Mouse (Mus musculus): ENCODE measurements at regions not wholly inside any gene's neighbourhood (a gene's known extent, or its start where the extent isn't known, plus 50 kb on each side); places are given as distances from the start of the nearest gene placed in this dataset.
"Not testable (repeated sequence)": the region's sequence is repeated elsewhere in the genome, so short reads cannot be mapped to it uniquely, and the experiment has no call there.

DNA sequence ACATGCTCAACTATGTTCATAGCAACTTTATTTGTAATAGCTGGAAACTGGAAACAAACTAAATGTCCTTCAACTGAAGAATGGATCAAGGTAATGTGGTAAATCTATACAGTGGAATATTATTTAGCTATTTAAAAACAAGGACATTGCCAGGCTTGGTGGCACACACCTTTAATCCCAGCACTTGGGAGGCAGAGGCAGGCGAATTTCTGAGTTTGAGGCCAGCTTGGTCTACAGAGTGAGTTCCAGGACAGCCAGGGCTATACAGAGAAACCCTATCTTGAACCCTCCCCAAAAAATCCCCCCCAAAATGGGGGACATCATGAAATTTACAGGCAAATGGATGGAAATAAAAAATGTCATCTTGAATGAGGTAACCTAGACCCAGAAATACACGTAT is 213.6 kb downstream of the Gm31371 start:
- intact Hi-C loops (cut with DNase I); H3K27ac ChIP-seq; H3K4me3 ChIP-seq: not testable (repeated sequence)
- DNase-seq: peak; percentile 10

DNA sequence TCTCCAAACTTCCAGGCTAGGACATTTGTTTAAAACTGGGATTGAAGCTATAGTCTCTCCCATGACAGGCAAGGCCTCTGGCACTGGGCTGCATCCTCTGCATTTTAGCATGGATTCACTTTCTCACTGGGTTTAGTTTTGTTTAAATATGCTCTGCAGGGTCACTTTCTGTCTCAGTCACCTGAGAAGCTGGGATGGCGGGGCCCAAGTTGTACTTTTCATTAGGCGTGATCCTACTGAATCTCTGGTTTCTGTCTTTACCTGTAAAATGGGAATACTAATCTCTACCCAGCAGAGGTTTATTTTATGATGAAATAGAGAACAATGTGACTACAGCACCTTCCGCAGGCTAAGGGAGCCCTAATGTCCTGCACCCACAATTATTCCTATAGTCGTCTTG is 216.4 kb downstream of the Gm31371 start:
- intact Hi-C loops (cut with DNase I); H3K27ac ChIP-seq; H3K4me3 ChIP-seq: not testable (repeated sequence)
- DNase-seq: peak; percentile 20

DNA sequence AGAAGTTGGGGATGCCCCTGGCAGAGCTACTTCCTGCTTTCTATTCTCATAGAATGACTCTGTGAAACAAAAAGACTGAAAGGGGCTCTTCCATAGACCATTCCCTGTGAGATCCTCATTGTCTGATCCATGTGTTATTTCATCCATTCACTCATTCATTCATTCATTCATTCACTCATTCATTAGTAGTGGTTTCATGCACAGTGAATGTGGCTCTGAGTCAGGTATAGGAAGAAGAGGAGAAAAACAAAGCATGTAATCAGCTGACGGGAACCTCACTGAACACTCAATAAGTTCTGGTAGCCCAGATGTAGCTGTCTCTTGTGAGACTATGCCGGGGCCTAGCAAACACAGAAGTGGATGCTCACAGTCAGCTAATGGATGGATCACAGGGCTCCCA is 217.0 kb downstream of the Gm31371 start:
- DNase-seq; intact Hi-C loops (cut with DNase I); H3K4me3 ChIP-seq; H3K27ac ChIP-seq: not testable (repeated sequence)

DNA sequence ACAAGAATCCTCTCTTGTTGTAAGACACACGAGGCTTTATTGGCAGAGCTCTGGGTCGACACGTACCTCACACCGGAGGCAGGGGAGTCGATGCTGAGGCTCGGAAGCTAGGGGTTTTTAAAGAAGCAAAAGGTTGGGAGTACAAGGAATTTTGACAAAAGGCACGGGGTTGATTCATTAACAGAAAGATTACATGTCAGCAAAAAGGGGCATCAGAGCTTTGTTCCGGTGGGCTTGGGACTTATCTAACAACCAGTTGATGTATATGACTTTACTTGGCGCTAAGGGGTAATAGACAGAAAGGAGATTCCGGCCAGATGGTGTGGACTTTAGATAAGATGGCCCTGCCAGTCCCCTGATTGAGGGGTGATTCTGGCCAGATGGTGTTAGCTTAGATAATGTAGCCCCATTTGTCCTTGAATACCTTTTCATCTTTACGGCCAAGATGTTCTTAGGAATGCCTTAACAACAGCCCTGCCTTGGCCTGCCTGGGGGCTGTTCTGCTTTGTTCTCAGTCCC is 218.3 kb downstream of the Gm31371 start:
- H3K27ac ChIP-seq; H3K4me3 ChIP-seq; intact Hi-C loops (cut with DNase I): not testable (repeated sequence)
- DNase-seq: peak; percentile 12

DNA sequence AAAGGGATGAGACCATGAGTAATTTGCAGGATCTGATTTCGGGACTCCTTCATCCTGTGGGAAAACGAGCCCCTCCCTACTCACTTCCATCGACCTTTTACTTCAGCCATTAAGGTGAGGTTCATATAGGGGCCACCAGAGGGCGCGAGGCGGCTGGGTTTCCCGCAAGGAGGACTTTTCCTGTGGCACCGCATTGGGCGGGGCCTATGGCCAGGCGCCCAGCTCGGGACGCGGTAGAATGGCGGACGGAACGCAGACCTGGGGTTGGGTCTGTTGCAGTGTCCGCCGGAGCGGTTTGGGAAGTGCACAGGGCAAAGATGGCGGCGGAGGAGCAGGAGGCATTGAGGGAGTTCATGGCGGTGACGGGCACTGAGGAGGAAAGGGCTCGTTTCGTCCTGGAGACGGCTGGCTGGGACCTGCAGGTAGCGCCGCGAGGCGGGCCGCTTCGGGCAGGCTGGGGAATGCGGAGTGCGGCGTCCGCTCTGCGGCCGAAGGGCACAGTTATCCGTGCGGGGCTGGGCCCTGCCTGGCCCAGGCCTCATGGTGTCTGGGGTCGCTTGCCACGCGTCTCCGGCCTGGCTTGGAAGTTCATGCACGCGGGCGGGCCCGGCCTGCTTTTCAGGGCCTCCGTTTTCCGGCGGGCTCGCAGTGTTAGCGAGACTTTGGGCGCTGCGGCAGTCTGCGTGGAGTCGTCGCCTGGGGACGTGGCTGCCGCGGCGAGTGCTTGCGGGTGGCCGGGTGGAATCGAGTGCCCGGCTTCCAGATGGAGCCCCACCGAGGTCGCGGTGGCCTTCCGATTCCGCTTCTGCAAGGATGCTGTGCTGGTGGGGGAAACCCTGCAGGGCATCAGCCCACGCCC is 219.1 kb downstream of the Gm31371 start:
- Histone ChIP-seq H3K27ac (peak overlapping the region; percentile 73), H3K4me3 (peak overlapping the region; percentile 81)
- peak; percentile 100 for DNase-seq
- intact Hi-C loops (cut with DNase I): not testable (repeated sequence)
- TF ChIP-seq CTCF (IDR thresholded peaks at IDR 0.05): peak; percentile 69

DNA sequence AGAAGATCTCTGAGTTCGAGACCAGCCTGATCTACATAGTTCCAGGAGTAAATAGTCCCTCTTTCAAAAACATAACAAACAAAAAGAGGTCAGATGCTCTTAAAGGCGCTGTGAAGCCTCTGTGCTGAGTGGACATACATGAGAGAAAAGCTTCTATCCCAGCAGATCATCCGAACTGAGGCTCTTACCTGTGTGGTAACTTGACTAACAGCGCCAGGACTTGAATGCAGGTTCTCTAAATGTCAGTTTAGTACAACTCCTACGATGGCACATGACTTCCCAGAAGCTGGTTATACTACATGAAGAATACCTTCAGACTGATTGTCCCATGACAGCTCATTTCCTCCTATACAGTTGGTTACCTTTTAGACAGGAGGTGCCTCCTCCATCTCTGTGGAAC is 220.4 kb downstream of the Gm31371 start:
- H3K4me3 ChIP-seq; DNase-seq; intact Hi-C loops (cut with DNase I); H3K27ac ChIP-seq: not testable (repeated sequence)

DNA sequence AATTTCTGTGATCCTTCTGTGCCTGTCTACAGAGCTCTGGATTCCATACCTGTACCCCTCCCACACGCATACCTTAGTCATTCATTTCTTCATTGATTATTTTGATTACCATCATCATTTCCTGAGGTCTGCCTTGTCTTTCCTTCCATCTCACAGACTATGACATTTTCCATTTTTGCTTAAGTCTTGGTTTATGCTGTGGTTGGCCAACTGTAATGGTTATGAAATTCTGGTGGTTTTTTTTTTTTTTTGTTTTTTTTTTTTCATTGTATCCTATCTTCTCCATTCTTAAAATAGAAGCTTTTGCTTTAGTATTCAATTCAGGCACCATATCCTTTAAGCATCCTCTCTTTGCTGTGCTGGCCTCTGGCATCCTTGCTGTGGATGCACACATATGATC is 227.4 kb downstream of the Gm15319 start:
- H3K27ac ChIP-seq; intact Hi-C loops (cut with DNase I); DNase-seq; H3K4me3 ChIP-seq: not testable (repeated sequence)

DNA sequence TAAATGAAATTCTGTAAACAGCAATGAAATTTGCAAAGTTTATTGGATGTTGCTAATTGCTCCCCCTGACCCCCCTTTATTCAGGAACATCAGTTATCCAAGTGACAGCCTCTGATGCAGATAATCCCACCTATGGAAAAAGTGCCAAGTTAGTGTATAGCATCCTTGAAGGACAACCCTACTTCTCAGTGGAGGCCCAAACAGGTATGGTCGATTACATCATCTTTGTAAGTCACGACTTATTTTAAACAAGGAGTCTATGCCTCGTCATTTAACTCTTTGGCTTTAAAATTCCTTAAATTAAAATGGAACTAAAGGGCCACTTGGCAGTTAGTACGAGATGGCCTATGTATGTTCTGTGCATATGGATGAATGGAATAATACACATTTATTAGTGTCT is 217.6 kb downstream of the Gm15319 start:
- H3K27ac ChIP-seq; DNase-seq; H3K4me3 ChIP-seq; intact Hi-C loops (cut with DNase I): not testable (repeated sequence)

DNA sequence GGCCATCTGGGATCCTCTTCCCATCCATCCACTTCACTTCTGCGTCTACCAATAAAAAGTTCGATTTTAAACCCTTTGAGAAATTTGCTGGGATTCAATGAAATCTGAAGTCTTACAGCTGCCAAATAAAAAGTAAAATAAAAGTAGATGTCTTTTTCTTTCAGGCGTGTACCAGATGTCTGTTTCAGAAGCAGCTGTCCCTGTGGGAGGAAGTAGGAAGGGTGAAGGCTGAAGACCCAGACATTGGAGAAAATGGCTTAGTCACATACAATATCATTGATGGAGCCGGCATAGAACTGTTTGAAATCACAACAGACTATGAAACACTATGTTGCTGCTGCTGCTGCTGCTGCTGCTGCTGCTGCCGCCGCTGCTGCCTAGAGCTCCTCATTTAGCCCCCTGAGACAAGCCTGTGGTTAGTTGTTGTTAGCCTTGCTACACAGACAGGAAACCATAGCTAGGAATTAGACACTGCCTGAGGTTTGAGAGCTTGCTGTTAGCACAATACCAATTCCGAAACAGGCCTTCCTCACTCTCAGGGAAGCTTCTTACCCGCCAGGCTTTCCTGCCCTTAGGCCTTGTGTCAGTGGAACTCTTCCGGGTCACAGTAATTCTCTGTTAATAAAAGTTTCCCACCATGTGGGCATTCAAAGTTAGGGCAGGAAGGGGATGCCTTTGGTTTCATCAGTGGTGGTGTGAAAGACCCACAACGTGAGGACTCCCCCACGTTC is 211.5 kb downstream of the Gm15319 start:
- intact Hi-C loops (cut with DNase I); H3K4me3 ChIP-seq; DNase-seq; H3K27ac ChIP-seq: not testable (repeated sequence)

DNA sequence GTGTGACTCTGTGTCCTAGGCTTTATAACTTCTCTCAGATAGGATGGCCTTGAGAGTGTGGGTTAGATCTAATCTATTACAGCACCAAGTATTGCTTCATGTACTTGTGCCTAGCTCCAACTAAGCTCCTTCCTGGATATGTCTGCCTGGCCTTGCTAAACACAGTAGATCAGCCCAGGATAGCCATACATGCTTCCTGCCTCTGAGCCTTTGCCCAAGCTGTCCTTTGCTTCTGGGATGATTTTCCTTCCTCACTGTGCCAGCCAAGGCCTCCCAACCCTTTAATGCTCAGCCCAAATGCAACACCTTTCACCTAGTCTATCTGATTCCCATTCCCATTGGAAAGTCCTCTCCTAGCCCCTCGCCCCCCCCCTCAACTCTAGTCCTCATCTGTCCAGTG is 208.9 kb downstream of the Gm15319 start:
- H3K27ac ChIP-seq; intact Hi-C loops (cut with DNase I); H3K4me3 ChIP-seq: not testable (repeated sequence)
- peak; percentile 11 for DNase-seq

Measured in gastrocnemius, adult 2 months (tissue).